Comparison of ENCODE assay signal across 7 mouse cellular contexts in the genomic region with DNA sequence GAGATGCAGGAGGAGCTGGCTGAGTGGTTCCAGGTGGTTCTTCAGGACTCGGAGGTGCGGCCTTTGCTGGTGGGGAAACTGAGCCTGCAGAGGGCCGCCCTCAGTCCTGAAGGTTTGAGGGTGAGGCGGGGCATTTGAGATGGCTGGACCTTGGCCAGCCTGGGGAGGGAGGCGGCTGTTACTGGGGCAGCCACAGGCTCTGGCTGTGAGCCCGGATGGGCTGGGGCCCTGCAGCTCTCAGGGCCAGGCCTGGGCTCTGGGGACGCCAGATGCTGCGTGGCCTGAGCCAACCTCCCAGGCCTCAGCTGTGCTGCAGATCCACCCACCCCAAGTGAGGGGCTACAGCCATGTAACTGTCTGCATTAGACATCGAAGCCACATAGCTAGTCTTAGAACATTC. TPM values are rescaled to one million over a fixed set of nuclear protein-coding genes. Genes with fewer than 3 reads are reported as not detected.
DNase-seq lines count a peak whose midpoint lies in the region; ATAC-seq and TF ChIP-seq lines count a peak whose summit lies in the region.

No protein-coding gene starts in this region.

- peaks cover 3% of the 10 kb centered on the region; the same call in 1 of the 2 replicates for H3K27me3 ChIP-seq in E14TG2a.4 (ENCODE audit: insufficient read depth, low read length)
- no peaks in the 10 kb centered on the region for H3K27me3 ChIP-seq in forebrain, embryonic 15.5 days
- no peaks in the 10 kb centered on the region for H3K27me3 ChIP-seq in midbrain, embryonic 15.5 days (replicated peaks)

- peak overlapping the region; percentile 14; the same call in 1 of the 2 replicates for H3K4me2 ChIP-seq in forebrain, embryonic 15.5 days (replicated peaks)
- H3K4me2 ChIP-seq in midbrain, embryonic 15.5 days, result peak overlapping the region; percentile 21; the same call in 1 of the 2 replicates

- peaks cover 72% of the 10 kb centered on the region for H3K36me3 ChIP-seq in E14TG2a.4 (ENCODE audit: insufficient read depth, low read length)
- peaks cover 48% of the 10 kb centered on the region for H3K36me3 ChIP-seq in forebrain, embryonic 15.5 days
- H3K36me3 ChIP-seq in midbrain, embryonic 15.5 days (replicated peaks), result peaks cover 26% of the 10 kb centered on the region

- H3K4me3 ChIP-seq in E14TG2a.4 (replicated peaks; ENCODE audit: low read length), result peak overlapping the region; percentile 20; the same call in 1 of the 2 replicates
- H3K4me3 ChIP-seq in forebrain, embryonic 15.5 days, result 0 out of 2 replicates have a peak overlapping the region, but pooled peaks have one; percentile 13
- no peak overlapping the region for H3K4me3 ChIP-seq in midbrain, embryonic 15.5 days

- 45% methylated on average over 9 of the region's 9 CpGs for WGBS in forebrain, embryonic 15.5 days
- WGBS in midbrain, embryonic 15.5 days, result 48% methylated on average over 9 of the region's 9 CpGs

- no peak for TF ChIP-seq CTCF in E14TG2a.4 (conservative IDR thresholded peaks at IDR 0.05; ENCODE audit: low read length)

- peak; percentile 86 for DNase-seq in adrenal gland, postnatal 25 days
- DNase-seq in heart, postnatal 4 days, result peak; percentile 89
- peak; percentile 86 for DNase-seq in layer of hippocampus, adult 9-11 months
- no peak for DNase-seq in B cell, adult 2 months

- ATAC-seq in forebrain, embryonic 15.5 days (replicated peaks), result no peak
- ATAC-seq in midbrain, embryonic 15.5 days (replicated peaks), result no peak

- 0 out of 2 replicates have a peak overlapping the region, but pooled peaks have one; percentile 2 for H3K9ac ChIP-seq in forebrain, embryonic 15.5 days (replicated peaks)
- H3K9ac ChIP-seq in midbrain, embryonic 15.5 days, result 0 out of 2 replicates have a peak overlapping the region, but pooled peaks have one; percentile 19

- no peaks in the 10 kb centered on the region for H3K9me3 ChIP-seq in E14TG2a.4 (ENCODE audit: low read length)
- H3K9me3 ChIP-seq in forebrain, embryonic 15.5 days, result no peaks in the 10 kb centered on the region
- H3K9me3 ChIP-seq in midbrain, embryonic 15.5 days, result no peaks in the 10 kb centered on the region

- H3K4me1 ChIP-seq in E14TG2a.4 (replicated peaks; ENCODE audit: low read depth, low read length), result peaks cover 85% of the 10 kb centered on the region
- peaks cover 46% of the 10 kb centered on the region for H3K4me1 ChIP-seq in forebrain, embryonic 15.5 days
- H3K4me1 ChIP-seq in midbrain, embryonic 15.5 days, result peaks cover 48% of the 10 kb centered on the region

- H3K27ac ChIP-seq in forebrain, embryonic 15.5 days (replicated peaks), result peak overlapping the region; percentile 69
- H3K27ac ChIP-seq in midbrain, embryonic 15.5 days, result peak overlapping the region; percentile 30

RNA-seq across cellular contexts. Expression of a gene that starts 2.7 kb away (rescaled TPM):
- total RNA-seq in adrenal gland, postnatal 25 days (2021), result 50.2 and 62.1 TPM in 2 replicates
- polyA plus RNA-seq in forebrain, embryonic 15.5 days (2015; fragmentation: Nextera tagmentation; extraction: Ambion mirVana), result 126 and 127 TPM in 2 replicates
- total RNA-seq in heart, postnatal 4 days (2021), result 10 to 100 TPM; 36.0 to 39.2 TPM
- 113 TPM in 2 replicates for polyA plus RNA-seq in midbrain, embryonic 15.5 days (2015; fragmentation: Nextera tagmentation; extraction: Ambion mirVana)

RNA-seq across cellular contexts. Expression of a gene that starts 13.1 kb away (rescaled TPM):
- 127 and 143 TPM in 2 replicates for total RNA-seq in adrenal gland, postnatal 25 days (2021)
- polyA plus RNA-seq in forebrain, embryonic 15.5 days (2015; fragmentation: Nextera tagmentation; extraction: Ambion mirVana), result 51.5 and 57.7 TPM in 2 replicates
- total RNA-seq in heart, postnatal 4 days (2021), result 10 to 100 TPM; 35.8 to 37.9 TPM
- 36.6 and 38.4 TPM in 2 replicates for polyA plus RNA-seq in midbrain, embryonic 15.5 days (2015; fragmentation: Nextera tagmentation; extraction: Ambion mirVana)

RNA-seq across cellular contexts. Expression of a gene that starts 19.4 kb away (rescaled TPM):
- 65.2 and 89.6 TPM in 2 replicates for total RNA-seq in adrenal gland, postnatal 25 days (2021)
- 319 and 328 TPM in 2 replicates for polyA plus RNA-seq in forebrain, embryonic 15.5 days (2015; fragmentation: Nextera tagmentation; extraction: Ambion mirVana)
- total RNA-seq in heart, postnatal 4 days (2021), result 10 to 100 TPM; 27.3 to 28.7 TPM
- polyA plus RNA-seq in midbrain, embryonic 15.5 days (2015; fragmentation: Nextera tagmentation; extraction: Ambion mirVana), result 473 and 487 TPM in 2 replicates

RNA-seq across cellular contexts. Expression of a gene that starts 31.0 kb away (rescaled TPM):
- total RNA-seq in adrenal gland, postnatal 25 days (2021), result 26.9 and 27.4 TPM in 2 replicates
- 24.6 and 25.0 TPM in 2 replicates for polyA plus RNA-seq in forebrain, embryonic 15.5 days (2015; fragmentation: Nextera tagmentation; extraction: Ambion mirVana)
- total RNA-seq in heart, postnatal 4 days (2021), result 1 to 10 TPM; 8.4 to 8.9 TPM
- 26.4 and 26.9 TPM in 2 replicates for polyA plus RNA-seq in midbrain, embryonic 15.5 days (2015; fragmentation: Nextera tagmentation; extraction: Ambion mirVana)

RNA-seq across cellular contexts. Expression of a gene that starts 34.4 kb away (rescaled TPM):
- not detected in 2 replicates for total RNA-seq in adrenal gland, postnatal 25 days (2021)
- 0.08 and 0.18 TPM in 2 replicates for polyA plus RNA-seq in forebrain, embryonic 15.5 days (2015; fragmentation: Nextera tagmentation; extraction: Ambion mirVana)
- under 1 TPM in 1 of 2 experiments, not detected in 1; 0.12 TPM for total RNA-seq in heart, postnatal 4 days (2021)
- 0.10 and 0.36 TPM in 2 replicates for polyA plus RNA-seq in midbrain, embryonic 15.5 days (2015; fragmentation: Nextera tagmentation; extraction: Ambion mirVana)

Comparison
In these comparisons a context has a peak if more than half of its experiments do, and no peak if none do; other contexts are left out.
1. DNase-seq: peak in adrenal gland, postnatal 25 days (single experiment), heart, postnatal 4 days (single experiment) and layer of hippocampus, adult 9-11 months (single experiment); none in B cell, adult 2 months (0 of 2).